Mouse (Mus musculus) liver, embryonic 15.5 days (tissue): ENCODE data around the gene Stk11. TPM values are rescaled to one million over a fixed set of nuclear protein-coding genes. Genes with fewer than 3 reads are reported as not detected.
"Not testable (repeated sequence)": the region's sequence is repeated elsewhere in the genome, so short reads cannot be mapped to it uniquely, and the experiment has no call there.

ENCODE experiments used
- ATAC-seq: fragments of 200-750 bp; cut with Nextera tagmentation; 2 replicates; pipeline ENCODE4 v1.8.0; 2017; ENCODE audit warnings: moderate number of reproducible peaks, mild to moderate bottlenecking, moderate library complexity; ENCODE audit not compliant: insufficient read depth
- H3K27ac ChIP-seq: fragments of 300-500 bp; sonication (generic); replicated peaks from 2 replicates; pipeline ENCODE4 v1.5.1; 2015; ENCODE audit warnings: mild to moderate bottlenecking, inconsistent platforms
- H3K27me3 ChIP-seq: fragments of 300-500 bp; sonication (generic); 2 replicates; pipeline ENCODE4 v1.6.1; 2015; ENCODE audit warnings: mild to moderate bottlenecking, inconsistent platforms
- H3K36me3 ChIP-seq: fragments of 300-500 bp; sonication (generic); replicated peaks from 2 replicates; pipeline ENCODE4 v1.6.1; 2015; ENCODE audit warnings: moderate library complexity, mild to moderate bottlenecking, inconsistent platforms
- H3K4me1 ChIP-seq: fragments of 300-500 bp; sonication (generic); replicated peaks from 2 replicates; pipeline ENCODE4 v1.6.1; 2015; ENCODE audit warnings: inconsistent platforms
- H3K4me2 ChIP-seq: fragments of 300-500 bp; sonication (generic); 2 replicates; pipeline ENCODE4 v1.6.1; 2015; ENCODE audit warnings: moderate library complexity, mild to moderate bottlenecking, inconsistent platforms
- H3K4me3 ChIP-seq: fragments of 300-500 bp; sonication (generic); replicated peaks from 2 replicates; pipeline ENCODE4 v1.5.1; 2015; ENCODE audit warnings: mild to moderate bottlenecking, inconsistent platforms
- H3K9ac ChIP-seq: fragments of 300-500 bp; sonication (generic); 2 replicates; pipeline ENCODE4 v1.6.1; 2015; ENCODE audit warnings: moderate library complexity, mild to moderate bottlenecking, inconsistent platforms
- H3K9me3 ChIP-seq: fragments of 300-500 bp; sonication (generic); replicated peaks from 2 replicates; pipeline ENCODE4 v1.6.1; 2016; ENCODE audit warnings: inconsistent platforms
- WGBS: fragments of 180-500 bp; shearing (Covaris S2); methylation state at CpG from one replicate; pipeline ENCODE4 v1.1.7; 2015; ENCODE audit warnings: mixed read lengths; ENCODE audit not compliant: insufficient replicate concordance; 5-methylcytosine and 5-hydroxymethylcytosine counted together
- polyA plus RNA-seq: library from polyadenylated mRNA; unstranded; fragments of >200 nt; fragmentation: Nextera tagmentation; extraction: Ambion mirVana; gene quantifications from 2 replicates; pipeline ENCODE4 v1.2.1, GENCODE M21; 2015

Gene Stk11
- polyA plus RNA-seq, 1 experiment from 2014 or later: 16.4 TPM

GRCm38 (mm10) chr10:80166136-80166535 lies 50.5 kb downstream of the Stk11 start:
- not testable (repeated sequence) for H3K9ac ChIP-seq, H3K4me3 ChIP-seq, ATAC-seq, H3K27me3 ChIP-seq, H3K9me3 ChIP-seq
- peak overlapping the region; percentile 97; the same call in 1 of the 2 replicates for H3K4me2 ChIP-seq
- whole genome bisulfite sequencing: 91% methylated on average over 4 of the region's 4 CpGs
- H3K4me1 ChIP-seq: peaks cover 84% of the 10 kb centered on the region
- peak overlapping the region; percentile 83 for H3K27ac ChIP-seq
- peaks cover 17% of the 10 kb centered on the region for H3K36me3 ChIP-seq

GRCm38 (mm10) chr10:80167460-80168037 lies 51.9 kb downstream of the Stk11 start:
- peak; percentile 81 for ATAC-seq
- H3K9ac ChIP-seq: peak overlapping the region; percentile 87
- H3K4me3 ChIP-seq: peak overlapping the region; percentile 87
- peaks cover 8% of the 10 kb centered on the region; the same call in 1 of the 2 replicates for H3K27me3 ChIP-seq
- H3K27ac ChIP-seq: peak overlapping the region; percentile 97
- WGBS: under 1% methylated on average over 55 of the region's 55 CpGs
- H3K4me1 ChIP-seq: peaks cover 83% of the 10 kb centered on the region
- peak overlapping the region; percentile 86 for H3K4me2 ChIP-seq
- H3K9me3 ChIP-seq: no peaks in the 10 kb centered on the region
- H3K36me3 ChIP-seq: peaks cover 30% of the 10 kb centered on the region

- H3K4me2 ChIP-seq: peak overlapping the region; percentile 86
- peak overlapping the region; percentile 87 for H3K9ac ChIP-seq
- peak; percentile 57 for ATAC-seq
- under 1% methylated on average over 48 of the region's 48 CpGs for WGBS
- peak overlapping the region; percentile 97 for H3K27ac ChIP-seq
- H3K9me3 ChIP-seq: no peaks in the 10 kb centered on the region
- H3K36me3 ChIP-seq: peaks cover 30% of the 10 kb centered on the region
- peaks cover 8% of the 10 kb centered on the region; the same call in 1 of the 2 replicates for H3K27me3 ChIP-seq
- H3K4me3 ChIP-seq: peak overlapping the region; percentile 87
- peaks cover 78% of the 10 kb centered on the region for H3K4me1 ChIP-seq
Measured at GRCm38 (mm10) chr10:80168038-80168661, 52.5 kb downstream of the Stk11 start.

DNA sequence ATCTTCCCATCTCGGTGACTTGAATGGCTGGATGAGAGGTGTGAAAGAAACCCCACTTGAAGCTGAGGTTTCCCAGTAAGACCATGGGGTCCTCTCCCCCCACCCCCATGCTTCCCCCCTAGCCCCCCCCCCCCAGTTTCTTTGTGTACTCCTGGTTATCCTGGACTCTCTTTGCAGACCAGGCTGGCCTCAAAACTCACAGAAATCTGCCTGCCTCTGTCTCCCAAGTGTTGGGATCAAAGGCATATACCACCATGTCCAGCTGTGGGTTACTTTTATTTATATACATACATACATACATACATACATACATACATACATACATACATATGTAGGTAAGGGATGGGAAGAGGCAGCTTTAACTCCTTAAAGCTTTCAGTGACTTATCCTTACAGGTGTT lies 53.5 kb downstream of the Stk11 start:
- H3K36me3 ChIP-seq: peaks cover 30% of the 10 kb centered on the region
- H3K4me1 ChIP-seq: peaks cover 79% of the 10 kb centered on the region
- WGBS: 63% methylated on average over 1 of the region's 1 CpGs
- peak overlapping the region; percentile 87 for H3K4me3 ChIP-seq
- H3K27ac ChIP-seq: peak overlapping the region; percentile 97
- ATAC-seq: no peak
- H3K4me2 ChIP-seq: peak overlapping the region; percentile 86
- 0 out of 2 replicates have a peak, but pooled peaks cover 3% of the 10 kb centered on the region for H3K27me3 ChIP-seq
- no peaks in the 10 kb centered on the region for H3K9me3 ChIP-seq
- H3K9ac ChIP-seq: peak overlapping the region; percentile 87; the same call in 1 of the 2 replicates

DNA sequence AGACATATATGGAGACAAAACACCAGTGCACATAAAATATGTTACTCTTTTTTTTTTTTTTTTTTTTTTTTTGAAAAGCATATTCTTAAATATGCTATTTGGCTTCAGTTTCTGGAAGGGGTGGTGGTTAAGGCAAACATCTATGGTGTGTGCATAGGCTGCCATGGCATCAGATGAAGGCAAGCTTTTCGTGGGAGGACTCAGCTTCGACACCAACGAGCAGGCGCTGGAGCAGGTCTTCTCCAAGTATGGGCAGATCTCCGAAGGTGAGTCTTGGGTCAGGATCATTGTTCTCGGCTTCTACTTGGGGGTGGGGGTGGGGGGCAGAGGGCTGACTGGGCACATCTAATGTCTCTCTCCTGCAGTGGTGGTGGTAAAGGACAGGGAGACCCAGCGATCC lies 54.0 kb downstream of the Stk11 start:
- WGBS: 89% methylated on average over 7 of the region's 7 CpGs
- H3K9ac ChIP-seq: no peak overlapping the region
- H3K4me2 ChIP-seq: no peak overlapping the region
- no peak overlapping the region for H3K27ac ChIP-seq
- ATAC-seq: no peak
- H3K36me3 ChIP-seq: peaks cover 30% of the 10 kb centered on the region
- no peaks in the 10 kb centered on the region for H3K9me3 ChIP-seq
- no peak overlapping the region for H3K4me3 ChIP-seq
- H3K27me3 ChIP-seq: no peaks in the 10 kb centered on the region
- H3K4me1 ChIP-seq: peaks cover 79% of the 10 kb centered on the region

DNA sequence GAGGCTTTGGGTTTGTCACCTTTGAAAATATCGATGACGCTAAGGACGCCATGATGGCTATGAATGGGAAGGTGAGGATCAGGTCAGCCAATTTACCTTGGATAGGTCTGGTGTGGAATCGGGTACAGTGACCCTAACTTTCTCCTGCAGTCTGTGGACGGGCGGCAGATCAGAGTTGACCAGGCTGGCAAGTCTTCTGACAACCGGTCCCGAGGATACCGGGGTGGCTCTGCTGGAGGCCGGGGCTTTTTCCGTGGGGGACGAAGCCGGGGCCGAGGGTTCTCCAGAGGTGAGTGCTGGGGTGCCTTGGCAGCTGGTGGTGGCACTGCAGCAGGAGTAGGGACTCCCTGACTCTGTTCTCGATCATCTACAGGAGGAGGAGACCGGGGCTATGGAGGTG lies 54.4 kb downstream of the Stk11 start:
- H3K9me3 ChIP-seq: no peaks in the 10 kb centered on the region
- H3K36me3 ChIP-seq: peaks cover 30% of the 10 kb centered on the region
- peaks cover 79% of the 10 kb centered on the region for H3K4me1 ChIP-seq
- no peak overlapping the region for H3K4me3 ChIP-seq
- H3K27me3 ChIP-seq: no peaks in the 10 kb centered on the region
- H3K4me2 ChIP-seq: no peak overlapping the region
- no peak for ATAC-seq
- no peak overlapping the region for H3K9ac ChIP-seq
- no peak overlapping the region for H3K27ac ChIP-seq
- 93% methylated on average over 16 of the region's 16 CpGs for WGBS

DNA sequence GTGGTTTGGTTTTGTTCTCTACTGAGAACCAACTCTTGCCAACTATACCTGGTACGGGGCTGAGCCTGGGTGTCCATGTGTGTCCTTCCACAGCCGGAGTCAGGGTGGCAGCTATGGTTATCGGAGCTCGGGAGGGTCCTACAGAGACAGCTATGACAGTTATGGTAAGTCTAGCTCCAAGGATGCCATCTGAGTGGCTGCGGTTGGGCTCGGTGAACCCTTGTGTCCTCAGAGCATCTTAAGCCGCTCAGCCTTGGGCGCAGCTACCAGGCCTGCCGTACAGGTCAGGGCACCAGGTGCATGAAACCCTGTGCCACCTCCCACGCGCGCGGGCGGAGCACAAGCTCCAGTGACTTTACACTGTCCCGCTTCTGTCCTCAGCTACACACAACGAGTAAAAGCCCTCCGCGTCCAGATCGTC lies 55.0 kb downstream of the Stk11 start:
- Histone ChIP-seq H3K36me3 (peaks cover 30% of the 10 kb centered on the region), H3K4me2 (no peak overlapping the region), H3K27me3 (no peaks in the 10 kb centered on the region), H3K9ac (no peak overlapping the region), H3K4me3 (no peak overlapping the region), H3K27ac (no peak overlapping the region), H3K9me3 (no peaks in the 10 kb centered on the region), H3K4me1 (peaks cover 78% of the 10 kb centered on the region)
- ATAC-seq: no peak
- 91% methylated on average over 19 of the region's 19 CpGs for WGBS

GRCm38 (mm10) chr10:80171252-80171651 lies 55.6 kb downstream of the Stk11 start:
- Histone ChIP-seq H3K4me1 (peaks cover 76% of the 10 kb centered on the region), H3K27ac (no peak overlapping the region), H3K36me3 (peaks cover 30% of the 10 kb centered on the region), H3K9me3 (no peaks in the 10 kb centered on the region), H3K4me2 (no peak overlapping the region), H3K9ac (no peak overlapping the region), H3K4me3 (no peak overlapping the region), H3K27me3 (no peaks in the 10 kb centered on the region)
- ATAC-seq: no peak
- 88% methylated on average over 15 of the region's 15 CpGs for WGBS

DNA sequence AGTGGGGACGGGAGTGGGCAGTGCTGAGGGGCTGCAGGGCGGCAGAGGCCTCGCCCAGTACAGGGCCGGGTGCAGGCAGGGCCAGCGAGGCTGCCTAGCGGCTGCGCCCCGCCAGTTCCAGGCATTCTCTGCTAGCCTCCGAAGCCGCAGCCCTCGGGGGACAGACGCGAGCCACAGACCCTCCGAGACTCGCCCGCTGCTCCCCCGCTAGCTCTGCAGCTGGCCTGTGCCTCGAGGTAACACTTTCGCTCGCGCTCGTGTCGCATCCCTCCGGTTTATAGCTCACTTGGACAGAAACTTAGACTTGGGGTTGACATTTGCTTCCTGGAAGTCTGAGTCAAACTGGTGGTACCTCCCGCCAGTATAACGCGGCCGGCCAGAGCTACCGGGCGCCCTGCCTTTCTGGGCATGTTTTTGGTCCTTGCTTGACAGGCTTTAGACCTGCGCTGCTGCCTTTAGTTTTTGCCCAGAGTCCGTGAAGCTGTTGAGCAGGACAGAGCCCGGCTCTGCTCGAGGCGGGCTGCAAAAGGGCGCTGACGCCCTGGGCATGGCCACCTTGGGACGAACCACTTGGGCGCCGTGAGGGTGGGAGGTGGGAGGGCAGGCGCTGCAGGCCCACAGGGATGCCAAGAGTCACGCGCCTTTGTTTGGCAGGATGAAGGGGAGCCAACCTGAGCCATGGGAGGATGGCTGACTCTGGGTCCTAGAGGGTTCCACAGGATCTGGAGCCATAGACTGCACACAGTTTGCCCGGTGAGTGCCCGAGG lies 56.3 kb downstream of the Stk11 start:
- WGBS: 89% methylated on average over 45 of the region's 45 CpGs
- peak overlapping the region; percentile 89 for H3K27ac ChIP-seq
- H3K36me3 ChIP-seq: peaks cover 30% of the 10 kb centered on the region
- H3K4me2 ChIP-seq: peak overlapping the region; percentile 84
- H3K4me1 ChIP-seq: peaks cover 69% of the 10 kb centered on the region
- no peak for ATAC-seq
- H3K4me3 ChIP-seq: peak overlapping the region; percentile 74
- no peaks in the 10 kb centered on the region for H3K9me3 ChIP-seq
- H3K27me3 ChIP-seq: no peaks in the 10 kb centered on the region; the same call in 1 of the 2 replicates
- peak overlapping the region; percentile 67 for H3K9ac ChIP-seq

DNA sequence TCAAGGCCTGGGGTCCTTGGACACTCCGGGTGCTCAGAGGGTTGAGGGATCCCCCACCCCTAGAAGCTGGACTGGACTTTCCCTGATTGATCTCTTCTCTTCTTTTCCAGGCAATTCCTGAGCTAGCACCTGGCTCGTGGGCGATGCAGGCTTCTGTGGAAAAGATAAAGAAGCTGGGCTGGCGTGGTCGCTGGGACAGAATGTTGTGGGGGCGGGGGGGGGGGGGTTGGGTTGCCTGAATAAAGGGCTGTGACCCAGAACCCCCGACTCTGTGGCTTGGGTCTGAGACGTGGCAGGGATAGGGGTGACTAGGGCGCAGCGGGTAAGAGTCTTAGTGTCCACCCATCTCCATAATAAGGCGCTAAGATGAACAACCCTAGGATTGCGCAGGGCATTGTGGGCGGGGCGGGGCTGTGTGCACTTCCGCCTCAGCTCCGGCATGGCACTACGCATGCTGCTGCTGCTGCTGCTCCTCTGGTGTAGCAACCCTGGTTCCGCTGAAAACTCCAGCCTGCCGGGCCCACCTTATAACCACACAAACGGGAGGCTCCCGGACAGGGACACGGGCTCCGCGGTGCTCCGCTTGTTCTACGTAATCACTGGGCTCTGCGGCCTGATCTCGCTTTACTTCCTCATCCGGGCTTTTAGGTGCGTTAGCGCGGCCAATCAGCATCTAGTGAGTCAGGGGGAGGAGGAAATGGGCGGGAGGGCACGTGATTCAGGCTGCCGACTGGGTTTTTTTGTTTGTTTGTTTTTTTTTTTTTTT lies 57.1 kb downstream of the Stk11 start, which contains the start of gene 1600002K03Rik:
1600002K03Rik (plus strand) TSS at position 418 of the 766 bp plus-strand sequence.
- H3K36me3 ChIP-seq: peaks cover 30% of the 10 kb centered on the region
- WGBS: 3% methylated on average over 35 of the region's 35 CpGs
- H3K9ac ChIP-seq: peak within 1 kb of the TSS; percentile 67
- H3K4me2 ChIP-seq: peak within 1 kb of the TSS; percentile 84
- peak within 1 kb of the TSS; percentile 89 for H3K27ac ChIP-seq
- H3K4me3 ChIP-seq: peak within 1 kb of the TSS; percentile 74
- ATAC-seq: peak; percentile 69
- peaks cover 7% of the 10 kb centered on the region for H3K27me3 ChIP-seq
- no peaks in the 10 kb centered on the region for H3K9me3 ChIP-seq
- peaks cover 66% of the 10 kb centered on the region for H3K4me1 ChIP-seq
